Comparison of ENCODE assay signal across 8 mouse cellular contexts in the genomic region with DNA sequence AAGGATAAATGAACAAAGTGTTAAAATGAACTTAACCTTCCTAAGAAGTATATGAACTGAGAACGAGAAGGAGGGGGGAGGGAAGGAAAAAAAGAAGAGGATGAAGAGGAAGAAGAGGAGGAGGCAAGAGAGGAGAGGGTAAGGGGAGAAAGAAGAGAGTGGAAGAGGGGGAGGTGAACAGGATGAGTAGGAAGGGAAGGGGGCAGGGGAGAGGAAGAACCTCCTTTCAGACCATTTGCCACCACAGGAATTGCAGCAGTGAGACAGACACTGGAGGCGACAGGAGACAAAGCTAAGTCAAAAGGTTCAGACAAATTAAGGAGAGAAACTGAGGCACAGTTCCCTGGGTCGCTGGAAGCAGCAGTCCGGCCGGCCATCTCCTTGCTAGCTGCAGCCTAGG. TPM values are rescaled to one million over a fixed set of nuclear protein-coding genes. Genes with fewer than 3 reads are reported as not detected.
DNase-seq lines count a peak whose midpoint lies in the region; ATAC-seq and TF ChIP-seq lines count a peak whose summit lies in the region.

No protein-coding gene starts in this region.

- H3K36me3 ChIP-seq in lung, embryonic 15.5 days = no peaks in the 10 kb centered on the region
- no peaks in the 10 kb centered on the region for H3K36me3 ChIP-seq in forebrain, embryonic 16.5 days (ENCODE audit: control insufficient read depth, insufficient read depth)
- no peaks in the 10 kb centered on the region for H3K36me3 ChIP-seq in limb, embryonic 14.5 days (ENCODE audit: control insufficient read depth, insufficient read depth, low read length)
- no peaks in the 10 kb centered on the region for H3K36me3 ChIP-seq in stomach, embryonic 14.5 days (ENCODE audit: control insufficient read depth, insufficient read depth, low read length)

- no peak overlapping the region for H3K27ac ChIP-seq in lung, embryonic 15.5 days
- H3K27ac ChIP-seq in forebrain, embryonic 16.5 days (ENCODE audit: low read length) = no peak overlapping the region
- no peak overlapping the region for H3K27ac ChIP-seq in limb, embryonic 14.5 days (replicated peaks; ENCODE audit: low read depth, low read length)
- H3K27ac ChIP-seq in stomach, embryonic 14.5 days (ENCODE audit: low read length) = no peak overlapping the region

- H3K27me3 ChIP-seq in lung, embryonic 15.5 days = no peaks in the 10 kb centered on the region
- H3K27me3 ChIP-seq in forebrain, embryonic 16.5 days (replicated peaks; ENCODE audit: control insufficient read depth, insufficient read depth, low read length) = no peaks in the 10 kb centered on the region
- H3K27me3 ChIP-seq in limb, embryonic 14.5 days (ENCODE audit: control insufficient read depth, insufficient read depth, low read length) = 0 out of 2 replicates have a peak, but pooled peaks cover 3% of the 10 kb centered on the region
- no peaks in the 10 kb centered on the region for H3K27me3 ChIP-seq in stomach, embryonic 14.5 days (ENCODE audit: control insufficient read depth, insufficient read depth, low read length)

- WGBS in lung, embryonic 15.5 days = 27% methylated on average over 5 of the region's 5 CpGs
- 8% methylated on average over 5 of the region's 5 CpGs for WGBS in forebrain, embryonic 16.5 days
- 25% methylated on average over 5 of the region's 5 CpGs for WGBS in limb, embryonic 14.5 days
- WGBS in stomach, embryonic 14.5 days = 19% methylated on average over 5 of the region's 5 CpGs

- H3K4me3 ChIP-seq in lung, embryonic 15.5 days = peak overlapping the region; percentile 11
- peak overlapping the region; percentile 35 for H3K4me3 ChIP-seq in forebrain, embryonic 16.5 days (replicated peaks; ENCODE audit: low read length)
- peak overlapping the region; percentile 30 for H3K4me3 ChIP-seq in limb, embryonic 14.5 days (replicated peaks; ENCODE audit: low read length)
- peak overlapping the region; percentile 4; the same call in 1 of the 2 replicates for H3K4me3 ChIP-seq in stomach, embryonic 14.5 days (ENCODE audit: low read depth, low read length)

- no peaks in the 10 kb centered on the region for H3K9me3 ChIP-seq in lung, embryonic 15.5 days
- H3K9me3 ChIP-seq in forebrain, embryonic 16.5 days (ENCODE audit: control insufficient read depth, low read length) = no peaks in the 10 kb centered on the region
- no peaks in the 10 kb centered on the region for H3K9me3 ChIP-seq in limb, embryonic 14.5 days (ENCODE audit: control insufficient read depth, low read length)
- H3K9me3 ChIP-seq in stomach, embryonic 14.5 days (ENCODE audit: control insufficient read depth, low read depth, low read length) = no peaks in the 10 kb centered on the region

- ATAC-seq in lung, embryonic 15.5 days (ENCODE audit: borderline replicate concordance, extremely low read depth, low FRiP score, low TSS enrichment) = no peak
- ATAC-seq in forebrain, embryonic 16.5 days = peak; percentile 26; the same call in 1 of the 2 replicates
- no peak for ATAC-seq in limb, embryonic 14.5 days (ENCODE audit: low FRiP score, low read depth)
- no peak for ATAC-seq in stomach, embryonic 14.5 days (ENCODE audit: insufficient number of reproducible peaks, insufficient read depth, low FRiP score, low read depth)
- ATAC-seq in erythroid progenitor cell, adult 5-6 weeks (replicated peaks; ENCODE audit: low FRiP score, poor library complexity, severe bottlenecking) = no peak
- ATAC-seq in CD4-positive, CD25-positive, alpha-beta regulatory T cell, adult 4 months = no peak

- DNase-seq in lung, postnatal 36 days = no peak
- DNase-seq in limb, embryonic 14.5 days (ENCODE audit: low spot score) = no peak
- DNase-seq in gastrocnemius, adult 8-10 months (ENCODE audit: low spot score in 2 of 2) = no peak

- no peak overlapping the region for H3K9ac ChIP-seq in lung, embryonic 15.5 days
- peak overlapping the region; percentile 51 for H3K9ac ChIP-seq in forebrain, embryonic 16.5 days (replicated peaks; ENCODE audit: low read depth, low read length)
- peak overlapping the region; percentile 41; the same call in 1 of the 2 replicates for H3K9ac ChIP-seq in limb, embryonic 14.5 days (ENCODE audit: low read depth, low read length, severe bottlenecking)
- no peak overlapping the region; the same call in 1 of the 2 replicates for H3K9ac ChIP-seq in stomach, embryonic 14.5 days (replicated peaks; ENCODE audit: low read depth, low read length)

- H3K4me1 ChIP-seq in lung, embryonic 15.5 days = peaks cover 6% of the 10 kb centered on the region; the same call in 1 of the 2 replicates
- H3K4me1 ChIP-seq in forebrain, embryonic 16.5 days (replicated peaks; ENCODE audit: control insufficient read depth, insufficient read depth, low read length) = peaks cover 7% of the 10 kb centered on the region
- H3K4me1 ChIP-seq in limb, embryonic 14.5 days (ENCODE audit: control insufficient read depth, insufficient read depth, low read length) = peaks cover 7% of the 10 kb centered on the region
- H3K4me1 ChIP-seq in stomach, embryonic 14.5 days (ENCODE audit: control insufficient read depth, insufficient read depth, low read length) = 0 out of 2 replicates have a peak, but pooled peaks cover 4% of the 10 kb centered on the region

- no peak for TF ChIP-seq POLR2A in limb, embryonic 14.5 days (IDR thresholded peaks at IDR 0.05; ENCODE audit: borderline replicate concordance, extremely low read depth, insufficient read depth, insufficient read length)

- H3K4me2 ChIP-seq in lung, embryonic 15.5 days = peak overlapping the region; percentile 53
- peak overlapping the region; percentile 66 for H3K4me2 ChIP-seq in forebrain, embryonic 16.5 days (ENCODE audit: low read length)
- peak overlapping the region; percentile 56 for H3K4me2 ChIP-seq in limb, embryonic 14.5 days (replicated peaks; ENCODE audit: low read depth, low read length, severe bottlenecking)
- H3K4me2 ChIP-seq in stomach, embryonic 14.5 days (replicated peaks; ENCODE audit: low read depth, low read length) = peak overlapping the region; percentile 56

RNA-seq across cellular contexts. Expression of gene Deup1, which starts 0.3 kb away (rescaled TPM):
- polyA plus RNA-seq in lung, embryonic 15.5 days (2015; fragmentation: Nextera tagmentation; extraction: Ambion mirVana) = 9.0 and 9.9 TPM in 2 replicates
- 1.4 and 1.6 TPM in 2 replicates for polyA plus RNA-seq in forebrain, embryonic 16.5 days (2015; fragmentation: Nextera tagmentation; extraction: Ambion mirVana)
- polyA plus RNA-seq in limb, embryonic 14.5 days (2012; rRNA removed) = 0.10 and 0.13 TPM in 2 replicates
- 0.39 TPM in 1 of 2 replicates, not detected in the other for polyA plus RNA-seq in limb, embryonic 14.5 days (2014; fragmentation: Nextera tagmentation; extraction: Ambion mirVana)
- polyA plus RNA-seq in stomach, embryonic 14.5 days (2014; fragmentation: Nextera tagmentation; extraction: Ambion mirVana) = 0.22 and 0.55 TPM in 2 replicates
- total RNA-seq in gastrocnemius, adult 8-10 months (2022) = under 1 TPM in 1 of 4 experiments, not detected in 3; 0.09 TPM
- not detected in 2 replicates for total RNA-seq in erythroid progenitor cell, adult 5-6 weeks (2015; ENCODE audit: low replicate concordance)
- not detected in 2 replicates for total RNA-seq in erythroid progenitor cell, adult 5-6 weeks (2017; ENCODE audit: low replicate concordance)
- under 1 TPM; 0.17 to 0.20 TPM for polyA plus RNA-seq in CD4-positive, CD25-positive, alpha-beta regulatory T cell, adult 4 months (2017; shearing (Covaris generic))

Comparison
In these comparisons a context has a peak if more than half of its experiments do, and no peak if none do; other contexts are left out.
1. H3K9ac ChIP-seq: peak in forebrain, embryonic 16.5 days (single experiment) and limb, embryonic 14.5 days (single experiment); none in lung, embryonic 15.5 days (single experiment) and stomach, embryonic 14.5 days (single experiment).
2. Peak in every context shown above with its lines, with median percentiles within 50 percentile points of each other: H3K4me2 ChIP-seq and H3K4me3 ChIP-seq.